Mouse (Mus musculus): ENCODE measurements around the gene Hnrnpf. TPM values are rescaled to one million over a fixed set of nuclear protein-coding genes. Genes with fewer than 3 reads are reported as not detected.

Hnrnpf gene
- polyA plus RNA-seq, 1 experiment from 2014 or later, result 388 TPM

DNA sequence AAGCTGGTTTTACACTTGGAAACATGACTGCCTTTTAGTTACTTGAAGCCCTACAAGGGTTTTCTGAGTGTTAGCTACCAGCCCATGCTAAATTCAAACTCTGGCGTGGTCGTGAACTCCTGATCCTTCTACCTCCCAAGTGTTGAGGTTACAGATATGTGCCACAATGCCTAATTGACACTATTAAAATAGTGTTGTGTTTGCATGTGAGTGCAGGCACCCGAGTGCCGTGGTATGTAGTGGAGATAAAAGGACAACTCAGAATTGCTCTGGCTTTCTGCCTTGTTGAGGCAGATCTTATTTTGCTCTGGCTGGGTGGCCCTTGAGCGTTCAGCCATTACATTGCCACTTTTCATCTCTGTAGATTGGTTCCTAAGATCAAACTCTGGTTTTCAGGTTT, 28.6 kb downstream of the Hnrnpf start:
- DNase-seq (ENCODE audit: low spot score) (no peak), ATAC-seq (ENCODE audit: low FRiP score, low TSS enrichment) (no peak)
- no peak overlapping the region for H3K27ac ChIP-seq (replicated peaks)
- H3K4me2 ChIP-seq (replicated peaks; ENCODE audit: low read depth), result no peak overlapping the region
- no peak overlapping the region for H3K4me3 ChIP-seq (ENCODE audit: low read depth, low read length)
- H3K9me3 ChIP-seq (ENCODE audit: control insufficient read depth, low read length), result no peaks in the 10 kb centered on the region
- H3K4me1 ChIP-seq (replicated peaks; ENCODE audit: control insufficient read depth, insufficient read depth), result no peaks in the 10 kb centered on the region
- WGBS, result 81% methylated on average over 5 of the region's 5 CpGs
- H3K9ac ChIP-seq (ENCODE audit: low read length), result no peak overlapping the region
- no peaks in the 10 kb centered on the region for H3K27me3 ChIP-seq (ENCODE audit: control insufficient read depth, insufficient read depth, low read length)
- TF ChIP-seq EP300 (optimal IDR thresholded peaks at IDR 0.05) (no peak), CTCF (IDR thresholded peaks at IDR 0.05; ENCODE audit: low read depth) (no peak)
- H3K36me3 ChIP-seq (ENCODE audit: control insufficient read depth, insufficient read depth, low read length), result peaks cover 3% of the 10 kb centered on the region; the same call in 1 of the 2 replicates

DNA sequence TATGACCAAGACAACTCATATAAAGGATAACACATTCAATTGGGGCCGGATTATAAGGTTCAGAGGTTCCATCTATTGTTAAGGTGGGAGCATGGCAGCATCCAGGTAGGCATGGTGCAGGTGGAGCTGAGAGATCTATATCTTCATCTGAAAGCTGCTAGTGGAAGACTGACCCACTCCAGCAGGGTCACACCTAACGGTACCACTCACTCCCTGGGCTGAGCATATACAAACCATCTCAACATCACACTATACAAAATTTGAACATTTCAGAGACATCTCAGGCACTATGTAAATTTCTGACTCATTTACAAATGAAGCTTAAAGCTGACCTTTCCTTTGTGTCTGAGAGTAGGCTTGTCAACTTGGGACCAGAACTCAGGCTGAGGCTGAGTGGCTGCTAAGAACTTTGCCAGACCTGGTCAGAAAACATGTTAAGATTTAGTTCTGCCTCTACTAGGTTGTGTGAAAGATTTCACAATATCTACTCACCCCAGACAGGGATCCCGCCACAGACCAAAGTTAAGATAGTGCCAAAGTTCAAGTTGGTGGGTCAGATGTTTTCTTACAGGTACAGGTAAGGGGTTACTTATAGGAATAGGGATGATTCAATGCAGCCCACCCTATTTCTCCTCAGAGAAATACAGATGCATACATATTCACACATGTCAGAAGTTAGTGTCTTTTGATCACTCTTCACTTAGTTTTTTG, 30.0 kb downstream of the Hnrnpf start:
- no peak for ATAC-seq (ENCODE audit: low FRiP score, low TSS enrichment)

GRCm38 (mm10) chr6:117932325-117933051, 32.4 kb downstream of the Hnrnpf start:
- DNase-seq (ENCODE audit: low spot score), result peak; percentile 41
- Histone ChIP-seq H3K4me2 (replicated peaks; ENCODE audit: low read depth) (no peak overlapping the region), H3K9me3 (ENCODE audit: control insufficient read depth, low read length) (no peaks in the 10 kb centered on the region), H3K36me3 (ENCODE audit: control insufficient read depth, insufficient read depth, low read length) (no peaks in the 10 kb centered on the region), H3K4me3 (ENCODE audit: low read depth, low read length) (no peak overlapping the region), H3K4me1 (replicated peaks; ENCODE audit: control insufficient read depth, insufficient read depth) (no peaks in the 10 kb centered on the region), H3K9ac (ENCODE audit: low read length) (no peak overlapping the region), H3K27ac (replicated peaks) (no peak overlapping the region), H3K27me3 (ENCODE audit: control insufficient read depth, insufficient read depth, low read length) (no peaks in the 10 kb centered on the region)
- ATAC-seq (ENCODE audit: low FRiP score, low TSS enrichment), result 0 out of 2 replicates have a peak, but pooled peaks have one; percentile 46
- WGBS, result 52% methylated on average over 11 of the region's 11 CpGs
- TF ChIP-seq EP300 (optimal IDR thresholded peaks at IDR 0.05) (no peak), CTCF (IDR thresholded peaks at IDR 0.05; ENCODE audit: low read depth) (peak; percentile 76)

More for the DNA sequence above, 30.0 kb downstream of the Hnrnpf start:
- peaks cover 3% of the 10 kb centered on the region; the same call in 1 of the 2 replicates for H3K36me3 ChIP-seq (ENCODE audit: control insufficient read depth, insufficient read depth, low read length)
- H3K4me1 ChIP-seq (replicated peaks; ENCODE audit: control insufficient read depth, insufficient read depth), result no peaks in the 10 kb centered on the region
- no peaks in the 10 kb centered on the region for H3K27me3 ChIP-seq (ENCODE audit: control insufficient read depth, insufficient read depth, low read length)
- H3K9me3 ChIP-seq (ENCODE audit: control insufficient read depth, low read length), result no peaks in the 10 kb centered on the region
- 89% methylated on average over 3 of the region's 3 CpGs for WGBS
- DNase-seq (ENCODE audit: low spot score), result no peak
- H3K4me2 ChIP-seq (replicated peaks; ENCODE audit: low read depth), result no peak overlapping the region
- H3K27ac ChIP-seq (replicated peaks), result no peak overlapping the region
- H3K9ac ChIP-seq (ENCODE audit: low read length), result no peak overlapping the region
- TF ChIP-seq CTCF (IDR thresholded peaks at IDR 0.05; ENCODE audit: low read depth) (no peak), EP300 (optimal IDR thresholded peaks at IDR 0.05) (no peak)
- no peak overlapping the region for H3K4me3 ChIP-seq (ENCODE audit: low read depth, low read length)

DNA sequence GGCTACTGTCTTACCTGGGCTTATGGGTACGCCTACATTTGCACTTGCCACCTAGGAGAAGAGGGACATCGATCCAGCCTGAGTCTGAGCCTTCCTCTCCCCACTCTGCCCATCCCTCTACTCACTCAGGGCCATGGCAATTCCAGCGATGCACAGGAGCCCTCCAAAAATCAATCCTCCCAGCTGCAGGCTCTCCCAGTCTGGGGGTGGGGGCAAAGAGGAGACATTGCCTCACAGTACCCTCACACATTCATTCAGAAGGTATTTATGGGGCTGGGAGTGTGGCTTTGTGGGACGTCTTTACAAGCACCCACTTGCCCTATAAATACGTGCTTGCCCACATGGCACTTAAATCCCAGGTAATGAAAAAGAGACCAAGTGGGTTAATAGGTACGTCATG, 34.2 kb downstream of the Hnrnpf start:
- TF ChIP-seq EP300 (optimal IDR thresholded peaks at IDR 0.05) (no peak), CTCF (IDR thresholded peaks at IDR 0.05; ENCODE audit: low read depth) (no peak)
- Histone ChIP-seq H3K4me1 (replicated peaks; ENCODE audit: control insufficient read depth, insufficient read depth) (no peaks in the 10 kb centered on the region), H3K36me3 (ENCODE audit: control insufficient read depth, insufficient read depth, low read length) (no peaks in the 10 kb centered on the region), H3K4me3 (ENCODE audit: low read depth, low read length) (no peak overlapping the region), H3K27me3 (ENCODE audit: control insufficient read depth, insufficient read depth, low read length) (no peaks in the 10 kb centered on the region), H3K9ac (ENCODE audit: low read length) (no peak overlapping the region), H3K27ac (replicated peaks) (no peak overlapping the region), H3K4me2 (replicated peaks; ENCODE audit: low read depth) (no peak overlapping the region), H3K9me3 (ENCODE audit: control insufficient read depth, low read length) (no peaks in the 10 kb centered on the region)
- no peak for DNase-seq (ENCODE audit: low spot score)
- ATAC-seq (ENCODE audit: low FRiP score, low TSS enrichment), result no peak
- 79% methylated on average over 6 of the region's 6 CpGs for WGBS

DNA sequence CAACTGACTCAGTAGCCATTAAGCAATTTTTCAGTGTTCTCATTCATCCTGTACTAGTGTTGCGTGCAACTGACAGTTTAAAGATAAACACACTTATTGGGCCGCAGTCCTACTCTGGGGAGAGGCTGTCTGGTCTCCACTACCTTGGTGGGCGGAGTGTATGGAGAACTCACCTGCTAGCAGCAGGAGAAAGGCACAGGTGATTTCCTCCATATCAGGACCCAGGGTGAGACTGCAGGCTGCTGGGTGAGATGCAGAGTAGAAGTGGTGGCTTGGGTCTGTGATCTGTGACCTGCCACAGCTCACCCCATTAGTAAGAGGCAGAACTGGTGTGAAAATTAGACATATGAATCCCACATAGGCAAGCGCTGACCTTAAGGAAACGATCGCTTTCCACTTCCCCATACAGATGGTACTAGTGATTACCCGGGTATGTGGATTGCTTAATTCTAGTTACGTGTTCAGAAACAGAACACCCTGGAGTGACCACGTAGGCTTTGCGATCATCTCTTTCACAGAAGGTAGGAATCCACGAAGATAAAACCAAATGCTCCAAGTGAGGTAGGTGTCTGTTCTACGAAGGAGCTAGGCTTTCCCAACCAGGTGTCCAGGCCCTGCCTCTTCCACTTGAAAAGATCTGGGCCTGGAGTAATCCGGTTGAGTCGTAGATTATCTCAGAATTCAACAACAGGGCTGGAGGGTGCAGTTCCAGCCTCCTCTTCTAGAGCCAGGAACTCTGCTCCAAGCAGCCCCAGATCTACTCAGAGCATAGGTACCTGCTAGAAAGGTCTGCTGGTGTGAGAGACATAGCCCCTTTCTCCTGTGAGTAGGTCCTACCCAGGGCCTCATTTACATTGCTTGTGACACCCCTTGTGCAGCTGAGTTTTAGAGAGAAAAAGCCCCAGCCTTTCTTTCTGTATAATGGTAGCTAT, 35.8 kb downstream of the Hnrnpf start:
- no peak overlapping the region for H3K9ac ChIP-seq (ENCODE audit: low read length)
- WGBS, result 82% methylated on average over 14 of the region's 14 CpGs
- H3K27me3 ChIP-seq (ENCODE audit: control insufficient read depth, insufficient read depth, low read length), result no peaks in the 10 kb centered on the region
- H3K4me1 ChIP-seq (replicated peaks; ENCODE audit: control insufficient read depth, insufficient read depth), result no peaks in the 10 kb centered on the region
- H3K36me3 ChIP-seq (ENCODE audit: control insufficient read depth, insufficient read depth, low read length), result no peaks in the 10 kb centered on the region
- no peaks in the 10 kb centered on the region for H3K9me3 ChIP-seq (ENCODE audit: control insufficient read depth, low read length)
- no peak overlapping the region for H3K27ac ChIP-seq (replicated peaks)
- TF ChIP-seq CTCF (IDR thresholded peaks at IDR 0.05; ENCODE audit: low read depth), result no peak
- no peak for TF ChIP-seq EP300 (optimal IDR thresholded peaks at IDR 0.05)
- no peak overlapping the region for H3K4me2 ChIP-seq (replicated peaks; ENCODE audit: low read depth)
- ATAC-seq (ENCODE audit: low FRiP score, low TSS enrichment) (0 out of 2 replicates have a peak, but pooled peaks have one; percentile 5), DNase-seq (ENCODE audit: low spot score) (no peak)
- H3K4me3 ChIP-seq (ENCODE audit: low read depth, low read length), result no peak overlapping the region
